Mouse (Mus musculus) heart, postnatal 25 days (tissue): ENCODE data around the gene Pum1. TPM values are rescaled to one million over a fixed set of nuclear protein-coding genes. Genes with fewer than 3 reads are reported as not detected.

Source experiments
- DNase-seq: peaks from one replicate; pipeline ENCODE4 v3.0.0; 2022; ENCODE audit warnings: low spot score
- intact Hi-C: fragments of 180-260 bp; cut with DNase I; formaldehyde crosslinking; loops from one replicate; pipeline ENCODE4 v1.15.1; 2025
- total RNA-seq, 2 experiments: library from RNA; stranded (reverse); gene quantifications; 2 replicates each; pipeline ENCODE4 v1.2.3; 2021

Gene Pum1
- total RNA-seq, 2 experiments from 2014 or later: 56.6 to 62.0 TPM

DNA sequence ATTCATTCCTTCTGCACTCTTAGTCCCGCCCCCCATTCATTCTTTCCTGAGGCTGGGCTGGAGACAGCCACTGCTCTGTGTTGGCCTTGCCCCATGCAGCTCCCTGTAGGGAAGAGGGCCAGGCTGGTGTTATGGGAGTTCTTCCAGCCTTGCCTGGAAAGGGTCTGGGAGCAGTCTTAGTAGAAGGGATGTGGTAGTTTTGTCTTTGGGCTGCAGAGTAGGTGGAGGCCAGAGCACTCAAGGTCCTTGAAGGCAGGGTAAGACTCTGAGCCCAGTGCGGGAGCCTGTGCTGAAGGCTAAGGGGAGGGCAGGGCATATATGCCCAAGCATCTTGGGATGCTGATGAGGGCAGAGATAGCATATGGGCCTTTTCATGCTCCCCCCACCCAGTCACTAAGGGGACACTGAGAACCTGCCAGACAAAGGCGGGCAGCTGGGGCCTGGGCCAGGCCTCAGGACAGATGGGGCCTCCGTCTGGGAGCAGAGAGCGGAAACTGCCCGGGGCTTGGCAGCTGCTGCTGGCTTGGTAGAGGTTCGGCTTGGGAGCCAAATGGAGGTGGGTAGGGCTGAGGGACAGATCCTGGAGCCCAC, 141.7 kb downstream of the Pum1 start:
- intact Hi-C loops: no loop called here
- DNase-seq: peak; percentile 26

DNA sequence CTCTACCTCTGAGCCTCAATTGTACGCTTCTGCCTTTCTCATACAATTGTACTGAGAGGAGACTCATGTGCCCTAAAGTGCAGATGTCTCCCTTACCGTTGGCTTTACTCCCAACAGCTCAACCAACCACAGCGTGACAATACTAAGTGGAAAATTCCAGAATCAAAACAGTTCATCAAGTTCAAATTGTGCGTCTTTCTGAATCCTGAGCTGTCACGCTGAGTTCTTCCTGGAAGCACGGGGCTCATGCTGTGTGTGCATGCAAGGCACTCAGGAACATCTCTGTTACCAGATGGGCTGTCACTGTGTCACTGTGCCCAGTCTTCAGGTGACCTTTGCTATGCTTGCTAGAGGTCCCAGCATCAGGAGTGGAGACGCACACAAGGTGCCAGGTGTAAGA, 142.6 kb downstream of the Pum1 start:
- intact Hi-C loops: no loop called here

DNA sequence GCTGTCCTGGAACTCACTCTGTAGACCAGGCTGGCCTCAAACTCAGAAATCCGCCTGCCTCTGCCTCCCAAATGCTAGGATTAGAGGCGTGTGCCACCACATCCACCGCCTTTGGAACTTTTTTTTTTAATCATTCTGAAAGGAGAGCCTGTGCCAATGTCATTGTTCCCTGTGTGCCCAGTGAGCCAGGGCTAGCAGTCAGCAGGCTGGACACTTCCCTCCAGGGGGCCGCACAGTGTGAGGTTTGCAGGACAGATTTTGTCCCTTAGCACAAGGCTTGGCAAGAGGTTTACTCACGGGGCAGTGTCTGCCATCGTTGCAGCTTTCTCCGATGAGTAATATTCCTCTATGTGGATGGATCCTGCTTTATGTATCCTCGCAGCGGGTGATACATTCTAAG, 143.6 kb downstream of the Pum1 start:
- intact Hi-C loops: no loop called here
- DNase-seq: no peak

More for the DNA sequence above, 142.6 kb downstream of the Pum1 start:
- DNase-seq: no peak

DNA sequence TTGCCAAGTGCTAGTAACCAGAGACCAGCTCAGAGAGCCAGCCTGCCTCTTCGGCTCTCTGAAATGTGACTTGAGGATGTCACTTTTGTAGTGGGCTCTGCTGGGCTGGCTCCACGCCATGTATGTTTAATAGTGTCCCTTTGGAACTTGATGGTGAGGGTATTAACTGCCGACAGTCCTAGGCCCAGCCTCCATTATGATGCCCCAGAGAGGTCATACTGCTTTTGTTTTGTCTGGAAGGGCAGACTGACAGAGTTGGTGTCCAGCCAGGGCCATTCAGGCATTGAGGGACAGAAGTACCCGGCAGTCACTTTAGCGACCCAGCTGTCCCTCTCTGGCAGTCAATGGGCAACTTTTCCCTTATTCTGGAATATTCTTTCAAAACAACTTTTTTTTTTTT, 146.7 kb downstream of the Pum1 start:
- intact Hi-C loops: no loop called here
- DNase-seq: no peak

DNA sequence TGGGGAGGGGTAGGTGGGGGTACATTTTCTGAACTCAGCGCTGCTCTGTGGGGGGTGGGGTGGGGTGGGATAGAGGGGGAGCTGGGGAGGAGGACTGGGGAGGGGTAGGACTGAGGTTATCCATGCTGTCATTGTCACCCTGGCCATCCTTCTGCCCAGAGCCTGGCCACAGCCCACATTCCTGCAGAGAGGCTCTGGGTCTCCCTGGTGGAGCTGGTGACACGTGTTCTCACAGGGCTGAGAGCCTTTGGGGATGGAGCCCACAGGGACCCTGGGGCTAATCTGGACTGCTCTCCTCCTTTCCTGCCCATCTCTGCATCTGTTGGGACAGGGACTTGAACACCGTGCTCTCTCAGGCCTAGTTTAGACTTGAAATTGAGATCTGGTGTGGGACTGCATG, 147.7 kb downstream of the Pum1 start:
- intact Hi-C loops: no loop called here

DNA sequence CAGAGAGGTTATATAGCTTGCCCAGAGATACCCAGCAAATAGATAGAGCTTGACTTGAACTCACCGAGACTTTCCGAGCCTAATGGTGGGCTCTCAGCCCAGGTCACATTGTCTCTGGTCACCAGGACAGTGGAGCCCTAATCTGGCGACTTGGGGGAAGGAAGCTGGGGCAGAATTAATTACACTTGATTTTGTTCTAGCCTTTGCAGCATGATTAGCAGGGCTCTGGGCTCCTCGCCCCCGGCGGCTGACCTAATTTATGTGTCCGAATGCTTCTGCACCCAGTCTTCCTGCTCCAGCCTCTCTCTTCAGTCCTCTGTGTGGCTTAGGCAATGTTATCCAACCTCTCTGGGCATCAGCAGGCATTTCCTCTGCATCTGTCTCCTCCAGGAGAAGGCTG, 148.3 kb downstream of the Pum1 start:
- DNase-seq: no peak
- intact Hi-C loops: no loop called here

More for the DNA sequence above, 147.7 kb downstream of the Pum1 start:
- DNase-seq: no peak

DNA sequence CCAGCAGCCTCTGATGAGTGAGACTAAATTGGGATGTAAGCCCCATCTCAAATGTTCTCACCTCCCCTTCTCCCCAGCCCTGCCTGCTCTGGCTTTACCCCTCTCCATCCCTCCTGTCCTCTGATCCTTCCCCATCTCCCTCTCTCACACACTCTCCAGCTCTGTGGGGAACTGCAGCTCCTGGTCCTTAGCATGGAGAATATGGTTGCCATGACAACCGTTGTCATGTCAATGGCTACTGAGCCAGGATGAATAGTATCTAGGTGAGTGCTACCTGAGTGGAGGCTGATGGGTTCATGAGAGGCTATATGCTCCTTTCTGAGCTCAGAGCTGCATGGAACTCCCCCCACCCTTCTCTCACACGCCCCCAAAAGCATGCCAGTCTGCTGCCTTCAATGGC, 150.8 kb downstream of the Pum1 start:
- intact Hi-C loops: no loop called here
- no peak for DNase-seq

DNA sequence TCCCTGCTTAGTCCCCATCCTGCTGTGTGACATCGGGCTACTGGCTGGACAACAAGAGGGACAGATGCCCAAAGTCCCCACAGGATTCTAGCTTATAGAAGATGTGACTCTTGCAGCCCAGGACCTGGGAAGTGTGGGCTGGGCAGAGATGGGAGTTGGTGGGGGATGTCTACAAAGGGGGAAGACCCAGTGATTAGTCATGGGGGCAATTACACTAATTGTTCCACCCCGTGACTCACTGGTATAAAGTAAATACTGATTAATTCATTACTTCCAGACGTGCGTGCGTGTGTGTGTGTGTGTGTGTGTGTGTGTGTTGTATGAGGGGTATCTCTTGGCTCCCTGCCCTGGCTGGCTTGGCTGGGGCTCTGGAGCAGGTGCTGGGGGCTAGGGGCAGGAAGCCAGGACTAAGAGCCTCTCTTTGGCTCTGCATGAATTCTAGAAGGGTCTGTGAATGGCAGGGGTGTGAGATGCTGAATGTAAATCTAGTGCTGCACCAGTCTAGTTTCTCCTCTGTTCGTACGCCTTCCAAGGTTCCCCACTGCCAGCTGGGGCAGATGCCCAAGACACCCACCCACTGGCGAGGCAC, 151.7 kb downstream of the Pum1 start:
- intact Hi-C loops: no loop called here
- DNase-seq: no peak

DNA sequence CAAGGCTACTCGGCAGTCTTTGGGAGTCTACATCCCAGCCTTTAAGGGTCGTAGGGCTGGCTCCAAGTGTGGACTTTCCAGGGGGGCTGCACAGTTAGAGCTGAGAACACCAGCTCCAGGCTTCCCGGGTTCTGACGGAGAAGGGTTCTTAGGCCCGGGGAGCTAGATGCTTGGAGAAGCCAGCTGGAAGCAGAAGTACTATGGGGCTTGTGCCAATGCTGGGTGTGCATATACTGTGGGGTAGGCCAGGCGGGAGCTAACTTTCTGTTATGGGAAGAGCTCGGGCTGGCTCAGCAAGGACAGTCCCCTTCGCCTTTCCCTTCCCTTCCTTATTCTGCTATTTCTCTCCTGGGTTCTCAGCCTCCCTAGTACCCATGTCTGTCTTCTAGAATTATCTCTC, 152.7 kb downstream of the Pum1 start:
- intact Hi-C loops: no loop called here

DNA sequence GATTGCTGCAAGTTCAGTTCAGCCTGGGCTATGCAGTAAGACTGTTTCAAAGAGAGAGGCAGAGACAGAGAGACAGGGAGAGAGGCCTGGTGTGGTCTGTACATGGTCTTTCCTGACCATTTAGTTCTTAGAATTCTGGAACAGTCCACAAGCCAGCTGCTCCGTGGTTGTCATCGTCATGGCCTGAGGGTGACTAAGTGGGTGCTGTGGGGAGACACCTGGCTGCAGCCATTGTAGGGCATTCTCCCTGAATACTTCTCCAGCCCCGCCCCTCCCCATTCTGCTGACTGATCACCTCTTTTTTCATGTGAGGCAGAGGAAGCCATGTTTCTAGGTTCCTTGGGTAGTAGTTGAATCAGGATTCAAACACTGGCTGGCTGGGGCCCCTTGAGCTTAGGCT, 156.7 kb downstream of the Pum1 start:
- DNase-seq: no peak
- intact Hi-C loops: no loop called here

More for the DNA sequence above, 152.7 kb downstream of the Pum1 start:
- no peak for DNase-seq

DNA sequence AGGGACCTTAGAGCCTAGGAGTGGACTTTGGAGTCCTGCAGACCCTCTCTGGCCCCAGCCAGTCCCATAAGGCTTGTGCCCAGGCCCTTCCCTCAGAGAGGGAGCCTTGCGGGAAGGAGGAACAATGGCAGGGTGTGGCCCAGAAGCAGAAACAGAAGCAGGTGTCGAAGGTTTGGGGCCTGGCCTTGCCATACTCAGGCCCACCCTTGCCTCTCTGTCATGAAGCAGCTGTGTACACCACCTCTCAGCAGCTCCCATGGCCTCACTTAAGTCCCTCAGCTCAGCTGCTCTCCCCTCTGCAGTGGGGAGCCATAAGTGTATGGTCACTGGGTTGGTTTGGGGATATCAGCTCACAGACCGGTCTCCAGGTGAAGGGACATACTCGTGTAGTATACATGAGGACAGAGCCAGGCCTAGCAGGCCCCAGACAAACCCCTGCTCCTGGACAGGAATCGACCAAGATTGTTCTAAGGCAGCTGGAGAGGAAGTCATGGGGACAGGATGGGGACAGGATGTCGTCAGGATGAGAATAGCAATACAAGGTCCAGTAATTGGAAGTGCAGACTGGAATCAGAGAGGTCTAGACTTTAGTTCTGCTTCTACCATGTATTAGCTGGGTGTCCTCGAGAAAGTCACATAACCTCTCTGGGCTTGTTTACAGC, 157.6 kb downstream of the Pum1 start:
- DNase-seq: no peak
- intact Hi-C loops: no loop called here

DNA sequence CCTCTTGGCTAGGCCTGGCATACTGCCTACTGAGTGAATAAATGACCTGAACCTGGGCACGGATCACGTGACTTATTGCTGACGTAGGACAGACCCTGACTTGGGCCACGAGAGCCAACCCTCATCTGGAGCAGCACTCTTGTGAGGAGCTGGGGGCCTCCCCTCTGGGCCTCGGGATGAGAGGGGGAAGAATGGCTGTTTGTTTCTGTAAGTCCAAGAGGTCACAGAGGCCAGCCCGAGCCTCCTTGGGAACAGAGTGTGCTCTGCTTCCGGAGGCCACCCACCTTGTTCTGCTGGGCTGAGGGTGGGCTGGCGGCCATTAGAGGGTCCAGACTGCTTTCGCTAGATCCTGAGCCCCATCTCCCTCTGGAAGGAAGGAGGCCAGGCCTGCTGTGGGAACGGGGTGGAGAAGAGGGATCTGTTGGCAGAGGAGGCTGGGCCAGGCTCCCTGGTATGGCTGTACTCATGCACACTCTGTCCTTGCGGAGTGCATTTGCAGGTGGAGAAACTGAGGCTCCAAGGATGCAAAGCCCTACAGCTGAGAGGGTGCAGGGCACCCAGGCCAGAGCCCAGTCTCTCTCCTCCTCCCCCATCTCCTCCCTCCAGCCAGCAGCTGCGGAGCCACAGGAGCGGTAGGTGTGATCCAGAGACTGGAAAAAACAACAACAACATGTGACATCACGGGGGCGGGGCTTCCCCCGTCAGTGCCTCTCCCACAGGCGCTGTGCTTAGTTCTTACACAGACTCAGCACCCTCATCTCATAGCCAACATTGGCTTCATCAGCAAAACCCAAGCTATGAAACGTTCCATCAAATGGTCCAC, 165.9 kb downstream of the Pum1 start:
- intact Hi-C loops: no loop called here
- peak; percentile 66 for DNase-seq

Other genes with a start within 250 kb of the Pum1 start
- 1 to 10 TPM; 4.5 to 5.2 TPM for gene Nkain1, start 89.1 kb upstream of the Pum1 start, total RNA-seq
- 10 to 100 TPM; 37.7 to 41.9 TPM for gene Sdc3, start 129.2 kb downstream of the Pum1 start, total RNA-seq
- 10 to 100 TPM; 17.8 to 18.4 TPM for gene Laptm5, start 249.8 kb downstream of the Pum1 start, total RNA-seq